Mouse (Mus musculus) neural tube, embryonic 10.5 days (tissue): Measurements from ENCODE around the gene Mrnip.
"Not testable (repeated sequence)": the region's sequence is repeated elsewhere in the genome, so short reads cannot be mapped to it uniquely, and the experiment has no call there.

ENCODE experiments used
- DNase-seq: peaks from one replicate; pipeline ENCODE4 v3.0.0-alpha.2; 2017; ENCODE audit warnings: low spot score; ENCODE audit errors: extremely low spot score

Mrnip gene

DNA sequence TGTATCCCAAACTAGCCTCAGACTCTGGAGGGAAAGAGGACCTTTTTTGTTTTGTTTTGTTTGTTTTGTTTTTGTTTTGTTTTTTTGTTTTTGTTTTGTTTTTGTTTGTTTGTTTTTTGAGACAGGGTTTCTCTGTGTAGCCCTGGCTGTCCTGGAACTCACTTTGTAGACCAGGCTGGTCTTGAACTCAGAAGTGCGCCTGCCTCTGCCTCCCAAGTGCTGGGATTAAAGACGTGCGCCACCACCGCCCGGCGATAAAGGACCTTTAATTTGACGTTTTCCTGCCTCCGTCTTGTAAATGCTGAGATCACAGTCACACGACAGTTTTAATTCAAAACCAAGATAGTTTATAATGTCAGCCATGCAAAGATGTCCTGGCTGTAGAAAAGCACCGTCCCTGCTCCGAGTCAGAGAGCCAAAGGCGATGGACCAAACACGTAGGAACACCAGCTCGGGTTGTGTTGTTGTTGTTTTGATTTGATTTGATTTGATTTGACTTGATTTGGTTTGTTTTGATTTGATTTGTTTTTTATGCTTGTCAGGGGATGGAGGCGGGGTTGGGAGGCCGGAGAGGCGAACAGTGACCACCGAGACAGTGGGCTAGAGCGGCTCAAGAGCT is at the start of gene Mrnip:
TSS of gene Mrnip (plus strand) at position 334 of the 619 bp plus-strand sequence.
- not testable (repeated sequence) for DNase-seq

DNA sequence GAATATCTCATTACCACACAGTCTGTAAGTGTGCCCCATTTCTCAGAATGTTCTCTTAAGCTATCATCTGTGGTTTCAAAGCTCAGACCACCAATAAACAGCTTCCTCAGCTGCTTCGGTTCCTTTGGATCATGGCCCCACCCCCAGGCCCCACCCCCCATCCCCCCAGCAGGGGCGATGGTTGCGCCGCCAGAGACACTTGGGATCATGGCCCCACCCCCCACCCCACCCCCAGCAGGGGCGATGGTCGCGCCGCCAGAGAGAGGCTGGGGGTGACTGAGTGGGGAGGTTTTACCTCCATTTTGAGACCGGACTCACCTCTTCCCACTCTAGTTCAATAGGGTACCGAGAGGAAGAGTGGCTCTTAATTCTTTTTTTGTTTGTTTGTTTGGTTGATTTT is 46.5 kb upstream of the Mrnip start:
- DNase-seq, result no peak

DNA sequence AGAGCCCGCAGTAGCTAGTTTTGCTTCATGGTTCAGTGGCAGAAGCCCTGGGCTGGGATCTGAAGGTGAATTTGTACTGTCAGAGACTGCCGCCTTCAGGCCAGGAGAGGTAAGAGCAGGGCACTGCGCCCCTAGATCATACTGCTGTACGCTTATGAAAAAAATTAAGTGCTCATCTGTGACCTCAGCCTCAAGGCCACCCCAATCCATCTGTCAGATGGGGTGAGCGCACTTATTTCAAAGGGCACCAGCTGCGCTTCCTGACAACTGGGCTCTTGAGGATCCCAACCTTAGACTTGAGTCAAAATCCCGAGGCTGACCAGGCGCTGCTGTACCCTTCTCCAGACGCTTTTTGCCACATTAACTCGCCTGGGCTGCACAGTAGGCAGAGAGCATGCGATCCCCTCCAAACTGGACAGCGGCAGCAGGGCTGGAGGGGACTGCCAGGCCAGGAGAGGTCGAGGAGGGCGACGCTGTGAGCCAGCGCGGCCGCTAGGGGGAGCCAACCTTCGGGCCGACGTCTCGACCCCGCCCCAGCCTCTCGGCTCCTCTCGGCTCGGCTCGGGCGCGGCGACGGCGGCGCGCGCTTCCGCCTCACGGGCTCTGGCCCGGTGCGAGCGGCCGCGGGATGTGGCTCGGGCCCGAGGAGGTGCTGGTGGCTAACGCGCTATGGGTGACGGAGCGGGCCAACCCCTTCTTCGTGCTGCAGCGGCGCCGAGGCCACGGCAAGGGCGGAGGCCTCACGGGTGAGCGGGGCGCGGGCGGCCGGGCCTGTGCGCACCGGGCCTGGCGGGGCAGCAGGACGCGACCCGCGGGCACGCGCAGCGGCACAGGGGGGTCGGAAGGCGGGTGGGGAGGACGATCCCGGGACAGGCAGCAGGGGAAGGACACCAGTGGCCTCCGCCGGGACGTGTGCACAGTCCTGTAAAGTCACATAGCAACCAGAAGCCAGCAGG is 43.2 kb upstream of the Mrnip start, which contains the start of gene Tbc1d9b:
TSS of gene Tbc1d9b (plus strand) at position 586 of the 956 bp plus-strand sequence.
- DNase-seq, result peak; percentile 94

DNA sequence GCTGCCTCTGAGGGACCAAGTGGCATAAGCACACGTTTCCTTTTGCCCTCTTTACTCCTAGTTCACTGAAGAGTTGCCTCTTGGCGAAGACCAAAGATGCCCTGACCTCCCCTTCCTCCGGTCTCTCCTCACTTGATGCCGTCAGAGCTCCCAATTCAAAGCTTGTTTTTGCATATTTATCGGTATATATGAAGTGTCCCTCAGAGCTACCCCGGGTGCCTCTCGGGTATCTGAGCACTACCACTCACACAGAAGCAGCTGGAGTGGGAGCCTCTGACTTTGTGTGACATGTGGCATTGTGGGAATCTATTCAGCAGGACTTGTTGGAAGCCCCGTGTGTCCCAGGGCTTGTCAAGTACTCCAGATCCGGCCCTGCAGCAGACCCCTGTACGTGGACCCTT is 42.4 kb upstream of the Mrnip start:
- DNase-seq, result no peak

DNA sequence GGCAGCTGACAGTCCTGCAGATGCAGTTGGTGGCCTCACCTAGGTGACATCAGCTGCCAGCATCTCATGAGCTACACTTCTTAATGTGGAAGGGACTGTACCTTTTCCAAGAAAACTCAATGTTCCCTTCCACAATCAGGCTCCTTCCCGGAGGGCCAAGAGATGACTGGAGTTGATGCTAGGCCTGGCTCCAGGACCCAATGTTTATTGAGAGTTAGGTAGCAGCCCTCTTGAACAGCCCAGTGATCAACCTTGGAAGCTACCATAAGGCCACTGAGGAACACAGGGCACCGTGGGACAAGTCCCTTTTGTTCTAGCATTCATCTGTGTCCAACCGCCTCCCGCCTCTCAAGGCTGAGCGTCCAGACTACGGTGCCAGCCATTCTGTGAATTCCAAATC is 42.0 kb upstream of the Mrnip start:
- DNase-seq, result no peak

DNA sequence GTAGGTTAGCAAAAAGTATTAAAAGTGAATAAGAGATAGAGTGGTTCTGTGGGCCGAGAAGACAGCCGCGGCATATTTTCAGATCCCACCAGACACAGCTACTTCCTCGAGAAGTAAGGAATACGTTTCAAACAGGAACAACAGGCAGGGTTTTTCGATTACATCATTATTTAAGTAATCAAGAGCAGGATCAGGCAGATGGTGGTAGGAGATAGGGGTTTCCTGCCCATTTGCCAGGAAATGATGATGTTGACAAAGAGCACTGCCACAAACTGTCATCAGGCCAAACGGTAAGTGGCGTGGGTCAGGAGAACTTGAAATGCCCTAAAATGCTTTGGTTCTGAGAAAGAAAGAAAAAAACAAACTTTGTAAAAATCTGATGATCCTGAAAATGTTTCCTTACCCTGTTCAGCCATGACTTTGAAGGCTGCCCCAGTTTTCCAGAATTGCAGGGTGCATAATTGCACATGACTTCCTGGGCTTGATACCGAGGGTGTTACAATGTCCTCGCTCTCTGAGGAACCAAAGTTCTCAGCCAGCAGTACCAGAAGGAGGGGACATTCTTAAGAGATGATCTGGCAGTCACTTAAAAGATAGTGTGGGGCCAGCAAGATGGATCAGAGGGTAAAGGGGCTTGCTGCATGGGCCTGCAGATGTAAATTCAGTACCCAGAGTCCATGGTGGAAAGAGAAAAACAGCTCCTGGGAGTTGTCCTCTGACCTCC is 39.9 kb upstream of the Mrnip start:
- DNase-seq, result no peak

DNA sequence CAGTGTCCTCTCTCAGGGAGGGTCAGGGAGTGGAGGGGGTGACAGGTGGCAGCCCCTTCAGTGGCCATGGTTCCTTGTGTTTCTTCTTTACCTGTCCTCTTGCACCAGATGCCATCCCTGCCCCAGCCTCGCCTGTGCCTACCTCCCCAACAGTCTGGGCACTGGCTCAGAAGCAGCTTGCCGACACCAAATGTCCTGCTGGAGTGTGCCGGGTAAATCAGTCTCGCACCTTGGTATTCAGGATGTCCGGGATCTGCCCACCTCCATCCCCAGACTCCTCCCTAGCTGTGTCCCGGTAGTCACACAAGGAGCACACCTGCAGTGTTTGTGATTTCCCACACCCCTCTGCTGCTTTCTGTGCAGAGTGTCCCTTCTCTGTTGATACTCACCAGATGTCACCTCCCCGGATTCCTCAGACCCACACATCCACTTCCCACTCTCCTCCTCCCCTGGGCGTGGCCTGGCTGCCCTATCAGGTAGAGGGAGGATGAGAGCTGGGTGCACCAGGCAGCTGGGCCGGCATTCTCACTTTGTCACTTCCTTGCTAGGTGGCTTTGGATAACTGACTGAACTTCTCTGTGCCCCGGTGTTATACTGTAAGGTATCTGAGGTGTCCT is 35.9 kb upstream of the Mrnip start:
- no peak for DNase-seq

DNA sequence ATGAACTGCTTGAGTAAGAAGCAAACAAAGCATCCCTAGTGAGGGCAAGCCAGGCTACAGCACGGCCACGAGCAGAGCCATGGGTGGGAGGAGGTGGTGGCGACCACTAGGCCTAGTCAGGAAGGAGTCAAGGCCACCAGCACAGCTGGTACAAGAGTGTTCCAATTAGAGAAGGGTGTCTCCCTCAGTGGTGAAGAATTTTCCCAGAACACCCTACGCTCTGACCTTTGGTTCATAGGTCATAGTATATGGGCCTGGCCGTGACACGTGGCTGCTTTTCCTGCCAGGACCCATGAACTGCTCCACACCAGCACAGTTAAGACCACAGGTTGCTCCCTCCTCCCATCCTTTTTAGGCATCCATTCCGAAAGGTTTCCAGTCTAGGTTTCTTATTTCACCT is 34.7 kb upstream of the Mrnip start:
- DNase-seq, result no peak

DNA sequence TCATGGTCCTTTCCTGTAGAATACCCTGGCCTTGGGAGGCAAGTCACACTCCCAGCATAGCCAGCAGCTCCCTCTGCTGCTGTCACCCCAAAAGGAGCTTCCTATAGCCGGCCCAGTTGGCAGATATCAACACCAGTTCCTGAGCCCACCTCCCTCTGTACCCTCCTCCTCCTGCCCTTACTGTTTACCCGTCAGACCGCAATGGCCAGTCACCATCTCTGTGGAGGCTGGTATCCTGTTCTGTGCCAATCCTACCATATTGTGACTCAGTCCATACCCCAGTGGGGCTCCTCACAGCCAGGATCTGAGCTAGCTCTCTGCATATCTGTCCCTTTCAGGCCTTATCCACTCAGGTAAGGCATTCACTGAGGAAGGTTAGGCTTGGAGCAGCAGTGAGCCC is 28.7 kb upstream of the Mrnip start:
- DNase-seq, result no peak

DNA sequence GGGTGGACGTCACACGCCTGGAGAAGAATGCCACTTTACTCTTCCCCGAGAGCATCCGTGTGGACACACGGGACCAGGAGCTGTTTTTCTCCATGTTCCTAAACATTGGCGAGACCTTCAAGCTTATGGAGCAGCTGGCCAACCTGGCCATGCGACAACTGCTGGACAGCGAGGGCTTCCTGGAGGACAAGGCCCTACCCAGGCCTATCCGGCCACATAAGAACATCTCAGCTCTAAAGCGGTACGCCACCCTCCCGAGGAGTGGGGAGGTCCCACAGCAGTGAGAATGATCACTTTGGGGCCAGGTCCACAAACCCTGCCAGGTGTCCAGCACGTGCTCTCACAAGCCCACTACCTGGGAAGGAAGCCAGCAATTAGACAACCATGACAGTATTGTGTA is 28.1 kb upstream of the Mrnip start:
- no peak for DNase-seq

DNA sequence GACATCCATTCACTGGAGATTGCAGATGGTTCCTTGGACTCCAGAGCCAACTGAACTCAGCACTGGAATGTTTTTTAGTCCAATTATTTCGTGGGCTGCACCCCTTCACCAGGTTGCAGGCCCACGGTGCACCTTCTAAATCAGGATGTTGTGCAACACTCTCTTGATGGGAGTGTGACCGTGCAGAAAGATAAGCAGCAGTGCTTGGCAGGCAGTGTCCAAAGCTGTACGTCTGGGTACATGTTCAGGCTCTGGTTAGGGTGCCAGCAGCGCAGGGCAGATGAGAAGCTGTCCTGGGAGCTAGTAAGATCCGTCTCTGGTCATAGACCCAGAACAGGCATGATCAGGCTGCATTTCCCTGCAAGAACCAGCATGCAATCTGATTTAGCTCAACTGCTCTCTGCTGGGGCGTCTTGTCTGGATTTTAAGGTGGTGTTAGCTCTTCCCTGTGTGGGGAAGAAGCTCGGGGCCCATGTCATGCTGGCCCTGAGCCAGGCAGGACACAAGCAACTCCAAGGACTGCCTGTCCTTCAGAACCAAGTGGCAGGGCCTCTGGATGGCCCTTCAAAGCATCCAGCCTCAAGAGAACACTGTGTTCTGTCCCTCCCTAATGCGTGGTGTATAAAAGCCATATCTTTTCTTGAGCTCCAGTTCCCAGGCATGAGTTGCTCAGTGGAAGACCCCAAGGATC is 26.8 kb upstream of the Mrnip start:
- no peak for DNase-seq

DNA sequence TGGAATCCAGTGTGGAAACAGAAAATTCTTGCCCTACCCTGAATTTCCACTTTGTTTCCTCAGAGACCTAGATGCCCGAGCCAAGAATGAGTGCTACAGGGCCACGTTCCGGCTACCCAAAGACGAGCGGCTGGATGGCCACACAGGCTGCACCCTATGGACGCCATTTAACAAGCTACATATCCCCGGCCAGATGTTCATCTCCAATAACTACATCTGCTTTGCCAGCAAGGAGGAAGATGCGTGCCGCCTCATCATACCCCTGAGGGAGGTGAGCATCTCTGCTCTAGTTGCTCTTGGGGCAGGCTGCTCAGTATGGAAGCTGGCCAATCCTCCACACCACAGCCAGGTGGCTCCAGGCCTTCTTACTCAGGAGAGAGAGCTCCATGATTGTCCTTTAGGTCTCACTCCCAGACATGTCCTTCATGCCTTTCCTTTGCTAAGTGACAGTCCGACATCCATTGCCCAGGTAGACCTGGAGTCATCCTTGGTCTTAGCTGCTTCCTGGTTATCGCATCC is 26.2 kb upstream of the Mrnip start:
- no peak for DNase-seq

DNA sequence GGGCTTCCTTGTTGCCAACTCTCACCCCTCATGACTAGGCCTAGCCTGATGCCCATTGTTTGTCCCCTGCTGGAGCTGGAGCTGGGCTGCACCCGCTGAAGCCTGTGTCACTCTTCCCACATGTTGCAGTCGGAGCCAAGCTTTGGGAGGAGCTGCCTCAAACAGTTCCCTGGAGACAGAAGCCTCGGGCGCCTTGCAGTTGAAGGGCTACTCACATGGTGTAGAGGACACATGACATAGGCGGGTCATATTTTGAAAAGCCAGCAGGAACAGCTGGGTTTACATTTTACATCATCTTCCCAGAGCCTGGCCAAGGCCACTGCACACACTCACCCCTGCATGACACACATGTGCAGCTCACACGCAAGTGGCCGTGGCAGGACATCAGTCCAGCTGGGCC is 25.0 kb upstream of the Mrnip start:
- DNase-seq, result no peak

DNA sequence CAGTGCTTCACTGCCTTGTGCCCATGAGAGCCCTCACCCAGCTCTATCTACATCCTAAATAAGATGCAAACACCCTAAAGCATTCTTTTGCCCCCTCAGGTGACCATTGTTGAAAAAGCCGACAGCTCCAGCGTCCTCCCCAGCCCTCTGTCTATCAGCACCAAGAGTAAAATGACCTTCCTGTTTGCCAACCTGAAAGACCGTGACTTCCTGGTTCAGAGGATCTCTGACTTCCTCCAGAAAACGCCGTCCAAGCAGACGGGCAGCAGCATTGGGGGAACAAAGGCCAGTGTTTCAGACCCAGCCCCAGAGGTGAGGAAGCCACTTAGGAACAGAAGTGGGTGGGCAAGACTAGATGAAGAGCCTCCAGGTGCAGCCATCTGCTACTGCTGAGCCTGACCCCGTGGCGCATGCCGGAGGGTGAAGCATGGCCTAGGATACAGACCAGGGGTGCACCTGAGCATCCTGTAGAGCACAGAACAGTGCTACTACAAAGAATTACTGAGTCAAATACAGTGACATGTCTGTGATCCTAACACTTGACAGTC is 24.6 kb upstream of the Mrnip start:
- no peak for DNase-seq

DNA sequence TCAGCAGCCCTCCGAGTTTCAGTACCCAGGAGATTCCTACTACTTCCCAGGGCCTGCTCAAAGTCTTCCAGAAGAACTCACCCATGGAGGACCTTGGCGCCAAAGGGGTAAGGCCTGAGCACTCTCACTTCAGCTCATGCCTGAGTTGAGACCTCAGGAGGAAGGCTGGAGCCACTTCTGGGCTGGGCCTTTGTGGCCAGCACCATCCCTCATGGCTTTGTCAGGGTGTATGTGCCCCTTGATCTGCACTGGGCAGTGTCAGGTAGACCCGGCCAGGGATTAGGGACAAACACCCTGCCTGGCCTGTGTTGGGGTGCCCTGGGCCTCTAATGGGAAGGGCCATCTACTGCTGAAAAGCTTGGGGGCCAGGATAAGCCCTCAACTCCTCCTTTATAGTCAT is 22.9 kb upstream of the Mrnip start:
- DNase-seq, result no peak

DNA sequence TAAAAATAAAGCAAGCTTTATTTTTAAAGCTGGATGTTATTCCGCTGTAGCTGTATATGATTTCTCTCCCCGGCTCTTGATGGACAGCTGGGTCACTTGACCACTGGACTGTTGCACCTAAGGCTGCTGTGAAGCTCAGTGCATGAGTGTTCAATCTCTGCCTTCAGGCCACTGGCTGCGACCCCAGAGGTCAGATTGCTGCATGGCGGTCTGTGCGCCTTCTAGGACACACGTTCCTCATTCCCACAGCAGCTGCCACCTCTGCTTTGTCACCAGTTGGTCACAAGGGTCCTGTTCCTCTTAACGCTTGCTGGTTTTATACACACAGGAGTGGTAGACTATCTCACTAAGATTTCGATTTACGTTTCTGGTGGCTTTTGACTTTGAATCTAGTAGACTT is 20.1 kb upstream of the Mrnip start:
- no peak for DNase-seq

DNA sequence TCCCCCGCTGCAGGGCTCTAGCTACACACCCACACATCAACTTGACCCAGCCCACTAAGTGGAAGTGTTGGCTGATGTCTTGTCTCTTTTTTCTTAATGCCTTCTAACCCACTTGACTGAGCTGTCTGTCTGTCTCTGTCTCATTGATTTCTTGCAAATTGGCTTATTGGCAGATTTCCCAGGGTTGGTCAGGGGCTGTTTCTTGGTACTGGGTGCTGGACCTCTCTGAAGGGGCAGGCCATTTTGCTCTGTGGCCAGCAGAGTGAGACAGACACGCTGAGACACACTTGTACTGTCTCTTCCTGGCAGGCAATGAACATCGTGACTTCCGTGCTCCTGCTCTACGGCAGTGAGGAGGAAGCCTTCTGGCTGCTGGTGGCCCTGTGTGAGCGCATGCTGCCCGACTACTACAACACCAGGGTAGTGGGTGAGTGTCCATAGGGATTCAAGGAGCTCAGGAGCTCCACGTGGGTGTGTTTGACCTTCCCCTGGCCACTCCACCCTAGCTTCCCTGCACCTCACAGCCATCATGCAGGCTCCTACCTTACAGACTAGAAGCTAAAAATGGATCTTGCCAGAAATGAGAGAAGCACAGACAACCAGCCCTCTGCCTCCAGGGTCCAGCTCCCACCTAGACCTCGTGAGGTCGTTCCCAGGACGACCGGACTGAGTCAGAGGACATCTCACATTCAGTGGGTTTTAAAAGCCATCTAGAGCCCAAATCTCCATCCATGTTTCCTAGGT is 19.3 kb upstream of the Mrnip start:
- DNase-seq, result no peak

DNA sequence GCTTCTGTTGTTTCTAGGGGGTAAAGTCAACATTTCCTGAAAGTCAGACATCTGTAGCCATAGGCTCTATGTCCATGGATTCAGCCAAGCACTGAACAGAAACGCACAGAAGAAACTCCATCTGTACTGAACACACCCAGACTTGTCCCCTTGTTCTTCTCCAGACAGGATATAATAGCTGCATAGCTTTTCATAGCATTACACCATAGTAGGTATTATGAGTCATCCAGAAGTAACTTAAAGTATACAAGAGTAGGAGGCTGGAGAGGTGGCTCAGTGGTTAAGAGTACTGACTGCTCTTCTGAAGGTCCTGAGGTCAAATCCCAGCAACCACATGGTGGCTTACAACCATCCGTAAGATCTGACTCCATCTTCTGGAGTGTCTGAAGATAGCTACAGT is 18.5 kb upstream of the Mrnip start:
- DNase-seq, result no peak

DNA sequence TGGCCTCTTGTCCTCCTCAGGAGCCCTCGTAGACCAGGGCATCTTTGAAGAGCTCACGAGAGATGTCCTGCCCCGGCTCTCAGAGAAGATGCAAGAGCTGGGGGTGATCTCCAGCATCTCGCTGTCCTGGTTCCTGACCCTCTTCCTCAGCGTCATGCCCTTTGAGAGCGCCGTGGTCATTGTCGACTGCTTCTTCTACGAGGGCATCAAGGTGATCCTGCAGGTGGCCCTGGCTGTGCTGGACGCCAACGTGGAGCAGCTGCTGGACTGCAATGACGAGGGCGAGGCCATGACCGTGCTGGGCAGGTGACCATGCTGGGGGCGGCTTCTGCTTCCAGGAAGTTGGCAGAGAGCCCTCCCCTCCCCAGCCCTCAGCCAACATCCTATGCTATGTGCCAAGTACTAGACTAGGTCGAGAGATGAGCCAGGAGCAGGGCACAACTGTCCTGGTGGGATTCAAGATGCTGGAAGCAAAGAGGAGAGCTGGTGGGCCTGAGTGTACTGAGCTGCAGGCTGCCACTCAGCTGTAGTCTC is 17.5 kb upstream of the Mrnip start:
- DNase-seq, result no peak

DNA sequence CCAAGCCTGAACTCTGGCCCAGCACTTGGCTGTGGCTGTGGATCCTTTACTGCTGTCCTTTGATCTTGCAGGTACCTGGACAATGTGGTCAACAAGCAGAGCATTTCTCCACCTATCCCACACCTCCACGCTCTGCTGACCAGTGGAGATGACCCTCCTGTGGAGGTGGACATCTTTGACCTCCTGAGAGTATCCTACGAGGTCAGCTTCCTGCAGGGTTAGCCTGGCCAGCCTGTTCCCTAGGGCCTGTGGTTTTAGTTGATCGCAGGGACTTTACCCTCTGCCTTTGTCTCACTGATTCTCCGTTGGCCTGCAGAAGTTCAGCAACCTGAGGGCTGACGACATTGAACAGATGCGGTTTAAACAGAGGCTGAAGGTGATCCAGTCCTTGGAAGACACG is 15.9 kb upstream of the Mrnip start:
- no peak for DNase-seq
